Mouse (Mus musculus) limb, embryonic 10.5 days (tissue): ENCODE data around the gene Ehd1. TPM values are rescaled to one million over a fixed set of nuclear protein-coding genes. Genes with fewer than 3 reads are reported as not detected.
A peak's percentile ranks its signal among the peaks of the same experiment; 100 is the strongest.
"Not testable (repeated sequence)": the region's sequence is repeated elsewhere in the genome, so short reads cannot be mapped to it uniquely, and the experiment has no call there.

Experiments used
- DNase-seq: peaks from one replicate; pipeline ENCODE4 v3.0.0-alpha.2; 2017; ENCODE audit warnings: low spot score
- H3K27ac ChIP-seq: fragments of 300-500 bp; sonication (generic); 2 replicates; pipeline ENCODE4 v1.5.1; 2016; ENCODE audit warnings: mild to moderate bottlenecking
- H3K27me3 ChIP-seq: fragments of 300-500 bp; sonication (generic); 2 replicates; pipeline ENCODE4 v1.6.1; 2016; ENCODE audit warnings: low read depth, mild to moderate bottlenecking; ENCODE audit not compliant: poor library complexity, severe bottlenecking
- H3K36me3 ChIP-seq: fragments of 300-500 bp; sonication (generic); 2 replicates; pipeline ENCODE4 v1.6.1; 2016; ENCODE audit warnings: mild to moderate bottlenecking, moderate library complexity
- H3K4me1 ChIP-seq: fragments of 300-500 bp; sonication (generic); 2 replicates; pipeline ENCODE4 v1.6.1; 2016
- H3K4me3 ChIP-seq: fragments of 300-500 bp; sonication (generic); 2 replicates; pipeline ENCODE4 v1.5.1; 2016; ENCODE audit warnings: mild to moderate bottlenecking, moderate library complexity
- H3K9me3 ChIP-seq: fragments of 300-500 bp; sonication (generic); replicated peaks from 2 replicates; pipeline ENCODE4 v1.6.1; 2016; ENCODE audit warnings: mild to moderate bottlenecking
- WGBS: fragments of 180-500 bp; shearing (Covaris S2); methylation state at CpG from one replicate; pipeline ENCODE4 v1.1.7; 2016; 5-methylcytosine and 5-hydroxymethylcytosine counted together
- polyA plus RNA-seq: library from polyadenylated mRNA; unstranded; fragments of >200 nt; fragmentation: Nextera tagmentation; extraction: Ambion mirVana; gene quantifications from 2 replicates; pipeline ENCODE4 v1.2.1, GENCODE M21; 2016

Ehd1 gene
- polyA plus RNA-seq, 1 experiment from 2014 or later, result 72.5 TPM

DNA sequence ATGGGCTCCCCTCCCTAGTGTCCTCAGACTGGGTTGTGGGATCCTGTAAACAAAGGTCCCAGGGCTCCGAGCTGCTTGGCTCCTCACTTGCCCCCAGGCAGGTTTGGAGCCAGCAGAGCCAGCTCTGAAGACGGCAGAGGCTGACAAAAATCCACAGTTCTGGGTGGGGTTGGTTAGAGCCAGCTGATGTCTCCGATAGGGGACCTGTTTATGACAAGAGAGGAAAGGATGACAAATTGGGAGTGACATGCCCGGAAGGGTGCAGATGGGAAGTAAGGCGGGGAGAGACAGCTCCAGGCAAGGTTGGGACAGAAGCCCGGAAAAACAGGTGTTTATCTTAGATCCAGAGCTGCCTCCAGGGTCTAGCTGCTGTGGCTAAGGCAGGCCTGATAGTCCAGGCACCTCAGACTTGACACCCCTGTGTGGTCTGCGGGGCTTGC lies 23.9 kb downstream of the Ehd1 start:
- Histone ChIP-seq H3K27ac (0 out of 2 replicates have a peak overlapping the region, but pooled peaks have one; percentile 3), H3K36me3 (peaks cover 60% of the 10 kb centered on the region), H3K4me3 (no peak overlapping the region), H3K27me3 (no peaks in the 10 kb centered on the region), H3K9me3 (no peaks in the 10 kb centered on the region), H3K4me1 (peaks cover 5% of the 10 kb centered on the region)
- DNase-seq, result no peak
- WGBS, result 73% methylated on average over 7 of the region's 7 CpGs

DNA sequence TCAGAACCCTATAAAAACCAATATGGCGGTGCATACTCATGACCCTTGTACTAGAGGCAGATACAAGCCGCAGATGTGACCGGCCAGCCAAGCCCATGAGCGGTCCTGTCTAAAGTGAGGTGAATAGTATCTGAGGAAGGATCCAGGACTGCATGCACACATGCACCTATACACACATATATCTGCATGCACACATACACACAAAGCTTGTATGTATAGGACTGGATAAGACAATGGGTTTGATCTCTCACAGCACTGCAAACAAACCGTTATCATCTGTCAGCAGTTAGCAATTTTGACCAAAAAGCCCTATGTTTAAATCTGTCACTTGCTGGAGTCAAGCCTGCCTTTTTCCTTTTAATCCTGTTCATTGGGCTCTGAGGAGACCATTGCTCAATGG lies 25.6 kb downstream of the Ehd1 start:
- no peak overlapping the region for H3K4me3 ChIP-seq
- no peaks in the 10 kb centered on the region for H3K27me3 ChIP-seq
- H3K4me1 ChIP-seq, result peaks cover 15% of the 10 kb centered on the region
- peaks cover 43% of the 10 kb centered on the region for H3K36me3 ChIP-seq
- WGBS, result 94% methylated on average over 5 of the region's 5 CpGs
- 0 out of 2 replicates have a peak overlapping the region, but pooled peaks have one; percentile 1 for H3K27ac ChIP-seq
- H3K9me3 ChIP-seq, result no peaks in the 10 kb centered on the region
- no peak for DNase-seq

DNA sequence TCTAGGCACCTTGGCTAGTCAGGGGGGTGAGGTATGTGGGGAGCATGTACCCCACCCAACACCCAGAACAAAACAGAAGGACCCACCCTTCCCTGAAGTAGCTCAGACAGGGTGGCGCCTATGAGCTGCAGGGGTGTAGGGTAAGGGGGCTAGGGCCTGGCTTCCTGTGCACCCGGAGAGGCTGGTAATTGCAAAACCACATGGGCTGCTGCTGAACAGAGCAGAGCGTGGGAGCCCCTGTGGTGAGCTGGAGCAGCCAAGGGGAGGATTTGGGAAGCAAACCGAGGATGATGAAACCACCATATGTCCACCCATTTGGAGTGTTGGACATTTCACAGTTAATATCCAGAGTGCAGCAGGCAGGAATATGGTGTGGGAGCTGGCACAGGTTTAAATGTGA lies 26.0 kb downstream of the Ehd1 start:
- Histone ChIP-seq H3K9me3 (no peaks in the 10 kb centered on the region), H3K4me1 (peaks cover 17% of the 10 kb centered on the region), H3K4me3 (no peak overlapping the region), H3K27ac (0 out of 2 replicates have a peak overlapping the region, but pooled peaks have one; percentile 1), H3K36me3 (peaks cover 39% of the 10 kb centered on the region), H3K27me3 (no peaks in the 10 kb centered on the region; the same call in 1 of the 2 replicates)
- WGBS, result 45% methylated on average over 4 of the region's 4 CpGs
- no peak for DNase-seq

DNA sequence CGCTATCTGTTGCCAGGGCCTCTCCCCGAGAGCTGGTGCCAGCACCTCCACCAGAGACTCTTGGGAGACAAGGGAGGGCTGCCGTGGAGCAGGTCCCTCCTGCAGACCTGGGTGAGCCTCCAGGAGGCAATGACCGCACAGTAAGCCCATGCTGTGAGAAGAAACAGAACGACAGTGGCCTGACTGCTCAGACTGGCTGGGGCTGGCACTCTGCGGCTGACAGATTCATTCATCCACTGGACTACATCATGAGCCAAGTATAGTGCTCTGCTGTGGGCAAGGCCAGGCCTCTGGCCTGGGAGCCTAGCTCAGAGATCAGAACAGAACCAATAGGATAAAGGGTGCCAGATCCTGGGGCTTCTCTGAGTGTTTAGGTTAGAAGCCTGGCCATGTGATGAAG lies 27.3 kb downstream of the Ehd1 start:
- 81% methylated on average over 6 of the region's 6 CpGs for WGBS

DNA sequence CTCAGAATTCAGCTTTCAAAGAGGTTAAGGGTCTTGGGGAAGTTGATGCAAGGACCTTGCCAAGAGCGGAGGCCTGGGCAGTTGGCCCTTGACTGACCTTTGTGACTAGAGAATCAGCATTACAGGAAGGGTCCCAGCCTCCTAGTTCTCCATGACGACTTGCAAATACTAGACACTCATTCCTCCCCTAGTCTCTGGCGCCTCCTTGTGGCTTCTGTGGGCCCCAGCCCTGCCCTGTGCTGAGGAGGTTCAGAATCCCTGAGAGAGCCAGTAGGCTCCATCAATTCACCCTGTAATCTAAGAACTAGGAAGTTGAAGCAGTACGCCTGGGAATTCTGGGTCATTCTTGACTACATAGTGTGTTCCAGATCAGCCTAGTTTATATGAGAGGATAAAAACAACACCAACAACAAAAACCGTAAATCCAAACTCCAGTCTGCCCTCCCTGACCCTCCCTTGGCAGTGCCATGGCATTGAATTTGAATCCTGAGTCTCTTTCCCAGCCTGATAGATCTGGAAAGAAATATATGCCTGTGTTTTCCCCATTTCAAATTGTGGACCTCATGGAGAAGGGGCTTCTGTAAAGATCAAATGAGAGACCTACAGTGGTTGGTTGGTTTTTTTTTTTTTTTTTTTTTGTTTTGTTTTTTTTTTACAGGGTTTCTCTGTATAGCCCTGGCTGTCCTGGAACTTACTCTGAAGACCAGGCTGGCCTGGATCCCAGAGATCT lies 28.4 kb downstream of the Ehd1 start:
- Histone ChIP-seq H3K27me3 (no peaks in the 10 kb centered on the region; the same call in 1 of the 2 replicates), H3K4me3 (no peak overlapping the region), H3K27ac (peak overlapping the region; percentile 51; the same call in 1 of the 2 replicates), H3K4me1 (peaks cover 31% of the 10 kb centered on the region), H3K36me3 (peaks cover 15% of the 10 kb centered on the region), H3K9me3 (no peaks in the 10 kb centered on the region)
- WGBS, result 28% methylated on average over 5 of the region's 5 CpGs
- peak; percentile 92 for DNase-seq

More for the DNA sequence above, 27.3 kb downstream of the Ehd1 start:
- 0 out of 2 replicates have a peak overlapping the region, but pooled peaks have one; percentile 7 for H3K27ac ChIP-seq
- H3K36me3 ChIP-seq, result peaks cover 26% of the 10 kb centered on the region
- peaks cover 30% of the 10 kb centered on the region for H3K4me1 ChIP-seq
- no peaks in the 10 kb centered on the region for H3K9me3 ChIP-seq
- H3K4me3 ChIP-seq, result no peak overlapping the region
- H3K27me3 ChIP-seq, result no peaks in the 10 kb centered on the region; the same call in 1 of the 2 replicates
- DNase-seq, result no peak

DNA sequence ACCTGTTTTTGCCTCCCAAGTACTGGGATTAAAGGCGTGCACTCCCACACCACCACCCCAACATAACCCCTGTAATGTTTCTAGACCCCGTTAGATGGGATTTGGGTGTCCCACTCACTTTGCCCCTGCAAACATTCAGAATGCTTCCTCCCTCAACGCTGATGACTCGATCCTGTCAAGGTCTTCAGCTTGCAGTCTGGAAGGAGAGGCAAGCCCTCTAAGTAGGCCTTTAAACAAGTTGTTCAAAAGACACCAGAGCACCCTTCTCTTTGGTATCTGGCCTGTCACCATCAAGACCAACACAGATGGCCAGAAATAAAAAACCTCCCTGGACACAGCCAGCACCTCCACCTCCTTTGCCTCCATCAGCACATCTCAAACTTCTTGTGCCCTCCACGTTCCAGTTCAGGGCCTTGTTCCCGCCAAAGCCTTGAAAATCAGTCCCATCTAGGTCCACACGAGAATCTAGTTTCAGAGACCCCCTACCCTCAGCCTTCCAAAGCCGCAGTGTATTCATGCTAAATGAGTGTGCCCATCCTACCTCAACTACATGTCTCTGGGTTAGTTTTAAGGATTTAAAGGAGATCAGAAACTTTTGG lies 29.1 kb downstream of the Ehd1 start:
- Histone ChIP-seq H3K4me3 (peak overlapping the region; percentile 80), H3K9me3 (no peaks in the 10 kb centered on the region), H3K27me3 (no peaks in the 10 kb centered on the region; the same call in 1 of the 2 replicates), H3K36me3 (peaks cover 12% of the 10 kb centered on the region), H3K27ac (peak overlapping the region; percentile 86), H3K4me1 (peaks cover 31% of the 10 kb centered on the region)
- DNase-seq, result no peak
- 62% methylated on average over 8 of the region's 8 CpGs for WGBS

DNA sequence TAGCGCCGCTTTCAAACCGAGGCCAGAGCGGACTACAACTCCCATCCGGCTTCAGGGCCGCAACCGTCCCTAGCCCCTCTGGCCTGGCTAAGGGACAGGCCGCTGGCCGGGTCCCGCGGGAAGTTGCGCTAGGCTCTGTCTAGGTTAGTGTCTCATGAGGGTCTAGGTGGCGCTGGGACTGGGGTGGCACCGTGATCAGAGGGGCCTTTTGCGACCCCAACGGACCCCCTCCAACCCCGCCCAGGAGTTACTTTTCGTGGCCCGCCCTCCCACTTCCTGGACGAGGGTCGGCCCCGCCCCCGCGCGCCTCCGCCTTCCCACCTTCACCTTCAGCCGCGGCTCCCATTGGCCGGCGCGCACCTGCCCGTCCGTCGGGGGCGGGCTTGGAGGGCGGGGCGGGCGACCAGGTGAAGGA lies 29.6 kb downstream of the Ehd1 start, which contains the start of gene Cdc42bpg:
TSS of gene Cdc42bpg (plus strand) at position 320 of the 415 bp plus-strand sequence.
- peak within 1 kb of the TSS; percentile 80 for H3K4me3 ChIP-seq
- H3K27ac ChIP-seq, result peak within 1 kb of the TSS; percentile 86
- no peaks in the 10 kb centered on the region for H3K9me3 ChIP-seq
- no peaks in the 10 kb centered on the region; the same call in 1 of the 2 replicates for H3K27me3 ChIP-seq
- H3K4me1 ChIP-seq, result peaks cover 31% of the 10 kb centered on the region
- WGBS, result under 1% methylated on average over 38 of the region's 38 CpGs
- peak; percentile 90 for DNase-seq
- peaks cover 14% of the 10 kb centered on the region for H3K36me3 ChIP-seq

- Histone ChIP-seq H3K27me3 (no peaks in the 10 kb centered on the region; the same call in 1 of the 2 replicates), H3K4me3 (peak overlapping the region; percentile 80), H3K4me1 (peaks cover 31% of the 10 kb centered on the region), H3K9me3 (no peaks in the 10 kb centered on the region), H3K36me3 (peaks cover 11% of the 10 kb centered on the region; the same call in 1 of the 2 replicates), H3K27ac (peak overlapping the region; percentile 86)
- WGBS, result 0% methylated on average over 33 of the region's 34 CpGs
- DNase-seq, result peak; percentile 83
Observed at GRCm38 (mm10) chr19:6306586-6306985, 30.1 kb downstream of the Ehd1 start.

GRCm38 (mm10) chr19:6307733-6308531 lies 31.4 kb downstream of the Ehd1 start:
- peak overlapping the region; percentile 32; the same call in 1 of the 2 replicates for H3K27ac ChIP-seq
- no peaks in the 10 kb centered on the region; the same call in 1 of the 2 replicates for H3K27me3 ChIP-seq
- peaks cover 17% of the 10 kb centered on the region; the same call in 1 of the 2 replicates for H3K36me3 ChIP-seq
- peak overlapping the region; percentile 80 for H3K4me3 ChIP-seq
- no peak for DNase-seq
- 84% methylated on average over 9 of the region's 9 CpGs for WGBS
- no peaks in the 10 kb centered on the region for H3K9me3 ChIP-seq
- peaks cover 26% of the 10 kb centered on the region for H3K4me1 ChIP-seq

GRCm38 (mm10) chr19:6310181-6310580 lies 33.7 kb downstream of the Ehd1 start:
- peaks cover 38% of the 10 kb centered on the region for H3K36me3 ChIP-seq

GRCm38 (mm10) chr19:6311783-6312182 lies 35.3 kb downstream of the Ehd1 start:
- DNase-seq, H3K4me3 ChIP-seq, H3K27me3 ChIP-seq, H3K27ac ChIP-seq, H3K9me3 ChIP-seq: not testable (repeated sequence)
- Histone ChIP-seq H3K36me3 (peaks cover 54% of the 10 kb centered on the region), H3K4me1 (peaks cover 20% of the 10 kb centered on the region)
- 93% methylated on average over 3 of the region's 3 CpGs for WGBS

More at GRCm38 (mm10) chr19:6310181-6310580, 33.7 kb downstream of the Ehd1 start:
- Histone ChIP-seq H3K27me3 (no peaks in the 10 kb centered on the region; the same call in 1 of the 2 replicates), H3K4me3 (no peak overlapping the region), H3K9me3 (no peaks in the 10 kb centered on the region), H3K4me1 (peaks cover 26% of the 10 kb centered on the region), H3K27ac (no peak overlapping the region)
- no peak for DNase-seq
- WGBS, result 89% methylated on average over 5 of the region's 5 CpGs

DNA sequence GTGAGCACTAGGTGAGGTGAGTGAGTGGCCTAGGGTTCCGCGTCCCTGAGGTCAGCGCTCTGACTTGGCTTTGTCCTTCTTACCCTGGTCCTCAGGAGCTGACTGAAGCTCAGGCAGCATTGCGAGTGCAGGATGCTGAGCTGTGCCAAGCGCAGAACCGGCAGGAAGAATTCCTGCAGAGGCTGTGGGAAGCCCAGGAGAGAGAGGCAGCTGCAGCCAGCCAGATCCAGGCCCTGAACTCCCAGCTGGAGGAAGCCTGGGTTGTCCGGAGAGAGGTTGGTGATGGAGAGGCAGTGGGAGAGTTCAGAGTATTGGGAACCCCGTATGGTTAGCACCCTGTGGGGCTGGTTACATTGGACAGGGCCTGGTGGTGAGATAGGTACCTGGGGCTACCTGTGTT lies 37.3 kb downstream of the Ehd1 start:
- DNase-seq, result no peak
- Histone ChIP-seq H3K36me3 (peaks cover 68% of the 10 kb centered on the region), H3K27me3 (no peaks in the 10 kb centered on the region), H3K9me3 (no peaks in the 10 kb centered on the region), H3K27ac (no peak overlapping the region), H3K4me1 (0 out of 2 replicates have a peak, but pooled peaks cover 1% of the 10 kb centered on the region), H3K4me3 (no peak overlapping the region)
- WGBS, result 91% methylated on average over 8 of the region's 8 CpGs
